Mouse (Mus musculus) adrenal gland, postnatal 36 days (tissue): ENCODE results near the gene Ccl3. TPM values are rescaled to one million over a fixed set of nuclear protein-coding genes. Genes with fewer than 3 reads are reported as not detected.
A peak's percentile ranks its signal among the peaks of the same experiment; 100 is the strongest.

Experiments used
- DNase-seq, 2 experiments: peaks; one replicate each; pipeline ENCODE4 v3.0.0; 2021; ENCODE audit warnings: mixed read lengths in 1 of 2
- long read RNA-seq, 2 experiments: library from polyadenylated mRNA; stranded (forward); transcript quantifications; one replicate each; pipeline ENCODE4 v2.0.0; 2021; ENCODE audit warnings: borderline sequencing depth in 2 of 2
- total RNA-seq, 2 experiments: library from RNA; stranded (reverse); gene quantifications; 2 replicates each; pipeline ENCODE4 v1.2.3; 2021

The Ccl3 gene
- total RNA-seq: not detected
- long read RNA-seq, experiment 1, partial matches to known transcripts: 0 of 1 reads
- long read RNA-seq, experiment 1, other reads (novel, unspliced or antisense): 0 of 1 reads
- long read RNA-seq, experiment 2: 0 reads

DNA sequence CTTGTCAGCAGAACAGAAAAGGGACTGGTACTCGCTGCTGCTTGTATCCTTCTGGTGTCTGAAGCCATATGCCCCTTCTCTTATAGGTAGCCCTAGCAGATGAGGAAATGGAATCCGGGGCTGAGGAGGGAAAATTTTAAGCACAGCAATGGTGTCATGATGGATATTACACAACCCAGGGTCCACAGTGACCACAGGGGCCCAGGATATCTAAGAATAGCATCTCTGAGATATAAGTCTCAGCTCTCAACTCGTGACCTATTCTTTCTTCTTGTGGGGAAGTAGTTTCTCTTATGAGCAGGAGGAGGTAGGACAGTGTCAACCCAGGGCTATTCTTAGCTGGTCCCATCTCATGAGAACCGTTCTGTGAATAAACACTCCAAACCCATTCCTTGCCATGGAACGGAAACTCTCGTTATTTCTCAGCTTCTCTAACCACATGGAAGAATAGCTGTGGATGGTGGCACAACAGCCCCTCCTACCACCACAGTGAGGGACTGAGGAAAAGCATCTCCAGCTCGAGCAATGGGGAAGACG is at the start of gene Ccl3:
Ccl3 (minus strand) TSS at position 51 of the 537 bp plus-strand sequence.
- no peak for DNase-seq

DNA sequence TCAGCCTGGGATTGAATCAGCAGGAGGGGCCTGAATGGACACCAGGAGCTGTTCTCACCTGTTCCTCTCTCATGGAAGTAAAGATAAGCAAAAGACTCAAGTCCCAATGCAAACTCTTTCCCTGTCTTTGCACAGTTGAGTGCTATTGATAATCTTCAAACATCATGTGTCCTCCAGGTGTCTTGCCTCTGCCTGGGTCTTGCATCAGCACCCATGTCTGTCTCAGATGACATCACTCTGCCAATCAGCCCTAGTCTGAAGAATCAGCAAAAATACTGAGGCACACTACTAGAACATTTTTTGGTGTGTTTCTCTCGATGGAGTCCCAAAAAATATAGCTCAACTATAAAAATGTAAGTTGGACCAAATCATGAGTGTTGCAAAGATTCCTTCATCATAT is 42.9 kb upstream of the Ccl3 start:
- no peak for DNase-seq

DNA sequence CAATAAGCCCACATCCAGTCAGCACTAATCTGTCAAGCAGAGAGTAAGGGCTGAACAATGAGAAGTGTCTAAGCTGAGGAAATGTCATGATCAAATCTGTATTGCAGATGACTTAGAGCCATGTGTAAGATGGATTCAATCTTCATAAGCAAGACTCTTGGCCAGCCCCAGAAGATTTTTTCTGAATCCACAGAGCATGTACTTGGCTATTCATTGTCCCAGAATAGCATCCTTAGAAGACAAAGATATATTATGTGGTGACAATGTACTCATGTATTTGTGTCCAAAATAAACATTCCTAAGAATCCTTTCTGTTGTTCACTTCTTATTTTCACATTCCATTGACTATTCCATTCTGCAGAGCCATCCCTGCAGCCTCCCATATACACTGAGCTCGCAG is 40.8 kb upstream of the Ccl3 start:
- DNase-seq: no peak

DNA sequence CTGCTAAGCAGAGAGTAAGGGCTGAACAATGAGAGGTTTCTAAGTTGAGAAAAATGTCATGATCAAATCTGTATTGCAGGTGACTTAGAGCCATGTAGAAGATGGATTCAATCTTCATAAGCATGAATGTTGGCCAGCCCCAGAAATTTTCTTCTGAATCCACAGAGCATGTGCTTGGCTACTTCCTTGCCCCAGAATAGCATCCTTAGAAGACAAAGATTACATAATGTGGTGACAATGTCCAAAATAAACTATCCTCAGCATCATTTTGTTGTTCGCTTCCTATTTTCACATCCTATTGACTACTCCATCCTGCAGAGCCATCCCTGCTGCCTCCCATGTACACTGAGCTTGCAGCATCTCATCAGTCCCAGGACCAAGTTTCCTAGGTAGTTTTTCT is 26.5 kb upstream of the Ccl3 start:
- DNase-seq: no peak

GRCm38 (mm10) chr11:83671743-83672142 is 22.6 kb upstream of the Ccl3 start:
- DNase-seq: peak in 1 of 2 experiments; percentile 8

- no peak for DNase-seq
These were observed 14.4 kb upstream of the Ccl3 start for GRCm38 (mm10) chr11:83663532-83663931.

DNA sequence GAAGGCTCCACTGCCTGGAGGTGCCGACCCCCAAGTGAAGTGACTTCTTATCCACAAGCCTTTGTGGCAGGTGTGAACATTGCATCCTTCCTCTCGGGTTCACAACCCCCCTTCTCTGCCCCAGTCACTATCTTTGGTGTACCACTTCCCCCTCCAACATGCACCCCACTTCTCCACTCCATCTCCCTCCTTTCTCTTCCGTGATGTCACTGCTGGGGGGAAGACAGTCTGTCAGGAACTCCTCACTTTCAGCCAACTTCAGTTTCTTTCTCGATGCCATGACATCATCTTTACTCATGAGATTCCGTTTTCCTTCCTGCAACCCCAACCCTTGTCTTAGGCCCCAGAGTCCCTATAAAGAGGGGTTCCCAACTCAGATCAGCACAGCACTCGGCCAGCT is 13.0 kb upstream of the Ccl3 start, which contains the start of gene Ccl4:
Ccl4 (plus strand) TSS at position 381 of the 400 bp plus-strand sequence.
- DNase-seq: no peak

DNA sequence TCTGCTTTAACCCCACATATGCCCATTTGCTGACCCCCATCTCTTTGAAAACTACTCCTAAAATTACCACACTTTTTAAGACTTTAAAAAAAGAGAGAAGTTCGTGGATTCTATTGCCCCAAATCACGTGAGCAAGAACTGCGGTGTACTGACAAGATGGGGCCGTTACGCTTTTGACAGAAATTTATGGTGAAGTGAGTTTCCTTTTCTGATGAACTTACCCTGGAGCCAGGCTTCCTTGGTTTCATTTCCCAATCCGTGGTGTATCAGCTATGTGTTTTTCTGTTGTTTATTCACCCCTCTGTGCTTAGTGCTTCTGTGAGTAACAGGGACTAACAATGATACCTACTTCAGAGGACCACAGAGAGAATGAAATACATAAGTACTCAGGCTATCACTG is 9.6 kb upstream of the Ccl3 start:
- no peak for DNase-seq

DNA sequence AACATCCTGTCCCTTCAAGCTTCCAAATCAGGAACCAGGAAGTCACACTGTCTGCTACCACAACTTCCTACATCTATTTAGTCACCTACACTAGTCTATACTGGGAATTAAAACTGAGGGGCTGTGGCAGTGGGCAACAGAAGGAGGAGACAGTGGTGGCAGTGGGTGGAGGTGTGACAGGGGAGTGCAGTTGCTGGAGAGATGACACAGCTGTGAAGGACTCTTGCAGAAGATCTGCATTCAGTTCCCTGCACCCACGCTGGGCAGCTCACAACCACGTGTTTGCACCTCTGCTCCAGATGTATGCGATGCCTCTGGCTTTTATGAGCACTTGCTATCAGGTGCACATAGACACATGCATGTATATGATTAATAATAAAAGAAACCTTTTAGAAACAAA is 8.4 kb upstream of the Ccl3 start:
- DNase-seq: no peak

- DNase-seq: no peak
These were observed 5.5 kb upstream of the Ccl3 start for GRCm38 (mm10) chr11:83654606-83655005.

DNA sequence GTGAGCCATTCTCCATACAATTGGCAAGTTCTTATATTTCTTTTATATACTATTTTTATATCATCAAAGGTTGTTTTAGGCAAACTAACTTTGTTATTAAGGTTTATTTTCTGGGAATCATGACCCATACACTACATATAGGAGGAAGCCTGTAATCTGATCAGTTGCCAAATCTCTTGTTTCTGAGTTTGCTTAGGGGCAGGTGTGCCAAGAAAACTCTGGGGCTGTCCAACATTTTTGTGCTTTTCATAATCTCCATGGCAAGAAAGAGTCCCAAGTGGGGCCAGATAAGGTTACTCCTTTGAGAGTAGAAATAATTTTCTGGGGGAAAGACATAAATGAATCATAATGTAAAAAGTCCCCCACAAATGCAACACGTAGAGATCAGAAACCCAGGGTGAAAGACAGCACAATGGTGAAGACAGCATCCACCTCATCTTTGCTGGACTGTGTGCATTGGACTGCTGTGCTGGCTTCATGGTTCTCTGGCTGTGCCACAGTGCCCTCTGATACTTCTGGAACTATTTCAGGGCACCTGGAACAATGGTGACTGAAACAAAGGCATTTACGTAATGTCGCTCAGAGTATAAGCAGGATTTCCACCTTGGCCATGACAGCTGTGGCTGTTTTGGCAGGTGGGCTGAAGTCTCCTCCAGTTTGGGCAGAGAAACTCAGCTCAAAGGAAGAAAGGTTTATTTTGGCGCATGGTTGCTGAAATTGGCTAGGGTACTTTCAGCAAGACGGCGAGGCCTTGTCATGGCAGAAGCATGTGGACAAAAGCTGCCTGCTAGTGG is 2.6 kb downstream of the Ccl3 start:
- DNase-seq: no peak

GRCm38 (mm10) chr11:83645521-83645920 is 3.6 kb downstream of the Ccl3 start, which contains the start of gene Rpl9-ps1:
Rpl9-ps1 (minus strand) TSS chr11:83645621.
- DNase-seq: no peak

DNA sequence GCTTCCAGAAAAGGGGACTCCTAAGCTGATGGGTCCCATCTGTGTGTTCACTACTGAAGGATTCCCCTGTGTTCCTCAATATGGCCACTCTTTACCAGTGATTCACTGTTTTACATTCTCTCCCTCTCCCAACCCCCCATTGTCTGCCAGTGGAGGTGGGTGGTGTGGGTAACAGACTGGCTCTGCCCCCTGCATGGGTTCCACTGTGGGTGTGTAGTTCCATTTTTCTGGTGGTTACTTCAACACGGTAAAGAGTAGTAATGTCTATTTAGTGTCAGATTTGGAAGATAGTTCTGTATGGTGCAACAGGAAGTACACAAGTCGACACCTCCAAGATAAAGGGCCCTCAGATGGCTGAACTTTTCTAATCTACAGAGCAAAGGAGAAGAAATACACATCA is 7.9 kb downstream of the Ccl3 start:
- DNase-seq: no peak

DNA sequence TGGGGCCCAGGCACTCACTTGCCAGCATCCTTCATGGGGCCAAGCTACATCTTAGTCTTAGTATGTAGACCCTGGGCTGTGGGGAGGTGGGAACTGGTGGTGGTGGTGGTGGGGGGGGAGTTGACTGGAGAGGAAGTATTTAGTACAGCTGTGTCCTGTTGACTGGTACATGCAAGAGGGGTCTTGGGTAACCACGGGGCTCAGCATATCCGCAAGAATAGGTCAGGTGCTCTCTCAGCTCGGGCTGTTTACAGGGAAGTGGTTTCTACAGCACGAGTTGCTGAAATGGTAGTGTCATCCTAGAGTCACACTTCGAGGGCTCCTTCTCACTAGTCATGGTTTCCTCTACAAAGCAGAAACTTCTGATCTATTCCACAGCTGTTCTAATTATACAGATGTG is 9.0 kb downstream of the Ccl3 start:
- DNase-seq: no peak

- DNase-seq: no peak
These were observed 9.6 kb downstream of the Ccl3 start for GRCm38 (mm10) chr11:83639533-83639932.

DNA sequence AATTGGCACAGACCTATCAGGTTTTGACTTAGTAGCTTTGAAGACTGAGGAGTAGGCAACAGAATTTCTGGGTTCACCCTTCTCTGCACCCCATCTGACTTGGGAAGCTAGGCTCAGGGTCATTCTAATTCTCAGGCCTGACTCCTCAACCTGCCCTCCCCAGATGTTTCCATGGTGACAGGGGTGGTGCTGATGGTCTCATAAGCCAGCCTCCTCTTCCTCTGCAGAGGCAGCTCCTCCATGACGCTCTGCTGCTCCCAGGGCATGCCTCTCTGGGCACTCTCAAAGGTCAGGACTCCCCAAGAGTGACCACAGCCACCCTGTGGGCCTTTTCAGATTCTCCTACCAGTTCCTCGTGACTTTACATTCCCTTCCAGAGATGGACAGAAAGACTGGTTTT is 10.2 kb downstream of the Ccl3 start:
- no peak for DNase-seq

DNA sequence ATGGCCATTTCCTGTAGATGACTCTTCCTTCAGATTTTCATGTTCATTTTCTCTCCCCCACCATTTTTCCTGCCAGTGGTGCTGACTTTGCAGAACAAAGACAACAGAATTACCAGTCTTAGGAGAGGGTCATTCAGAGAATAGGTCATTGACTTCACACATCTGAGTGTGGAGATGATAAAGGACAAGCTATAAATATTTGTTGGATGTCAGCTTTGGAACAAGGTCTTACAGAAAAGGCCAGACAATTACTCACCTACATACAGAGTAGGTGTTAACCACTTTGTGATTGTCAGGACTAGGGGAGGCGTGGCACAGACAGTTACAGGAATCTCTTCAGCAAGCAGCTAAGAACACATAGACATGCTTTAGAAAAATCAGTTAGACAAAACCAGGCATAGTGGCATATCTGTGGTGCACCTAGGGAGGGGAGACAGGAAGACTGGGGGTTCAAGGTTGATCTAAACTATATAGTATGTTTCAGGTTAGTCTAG is 12.4 kb downstream of the Ccl3 start:
- no peak for DNase-seq

- DNase-seq: no peak
These were observed 14.3 kb downstream of the Ccl3 start for GRCm38 (mm10) chr11:83634898-83635297.

DNA sequence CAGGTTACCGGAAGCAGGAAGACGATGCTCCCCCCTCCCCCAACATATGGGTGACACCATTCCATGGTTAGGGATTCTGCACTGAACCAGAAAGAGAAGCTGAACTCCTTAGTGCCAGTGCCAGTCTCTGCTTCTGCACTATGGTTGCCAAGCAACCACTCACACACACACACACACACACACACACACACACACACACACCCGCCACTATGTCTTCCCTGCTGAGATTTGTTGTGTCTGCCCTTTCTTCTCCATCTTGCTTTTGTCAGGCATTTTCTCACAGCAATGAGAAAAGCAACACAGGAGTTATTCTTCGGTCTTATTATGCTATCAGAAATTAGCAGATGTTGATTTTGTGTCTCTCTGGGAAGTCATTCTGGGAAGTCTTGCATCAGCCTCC is 14.7 kb downstream of the Ccl3 start:
- no peak for DNase-seq

GRCm38 (mm10) chr11:83632744-83633143 is 16.4 kb downstream of the Ccl3 start:
- DNase-seq: peak in 1 of 2 experiments; percentile 22

GRCm38 (mm10) chr11:83631065-83631464 is 18.1 kb downstream of the Ccl3 start:
- no peak for DNase-seq

- no peak for DNase-seq
These were observed 18.5 kb downstream of the Ccl3 start for GRCm38 (mm10) chr11:83630630-83631029.

DNA sequence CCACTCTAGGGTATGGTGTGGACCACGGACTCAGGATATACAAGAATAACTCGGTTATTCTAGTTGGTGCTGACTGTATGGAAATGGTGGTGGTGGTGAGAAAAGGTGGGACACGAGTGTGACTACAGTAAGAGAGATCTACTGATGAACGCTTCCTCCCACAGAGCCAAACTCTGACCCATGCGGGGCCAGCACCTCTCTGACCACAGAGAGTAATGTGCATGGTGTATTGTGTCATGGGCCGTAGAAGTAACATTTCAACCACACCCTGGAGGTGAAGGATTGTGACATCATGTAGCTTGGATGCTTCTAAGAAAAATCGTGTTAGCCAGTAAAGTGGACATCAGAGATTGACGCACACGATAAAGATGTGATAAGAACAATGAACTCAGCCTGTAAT is 20.3 kb downstream of the Ccl3 start:
- no peak for DNase-seq

GRCm38 (mm10) chr11:83623586-83623985 is 25.6 kb downstream of the Ccl3 start:
- DNase-seq: no peak
